Mouse (Mus musculus) thymus, adult 2 months (tissue): ENCODE data around the gene Dusp1.

Experiments
- CTCF ChIP-seq: fragments of 200-500 bp; IDR thresholded peaks from 2 replicates; pipeline ENCODE4 v1.5.1; 2012; ENCODE audit warnings: mild to moderate bottlenecking, control low read depth, low read length, moderate library complexity, borderline replicate concordance; ENCODE audit not compliant: control insufficient read depth, poor library complexity, insufficient read depth; ENCODE audit errors: extremely low read depth
- POLR2A ChIP-seq: fragments of 200-500 bp; IDR thresholded peaks from 2 replicates; pipeline ENCODE4 v1.6.1; 2012; ENCODE audit warnings: mild to moderate bottlenecking, low read length, control low read depth, moderate library complexity; ENCODE audit not compliant: control insufficient read depth, poor library complexity, insufficient read depth; ENCODE audit errors: extremely low read depth

- TF ChIP-seq POLR2A (no peak), CTCF (no peak)
Observed at GRCm38 (mm10) chr17:26490910-26491309, 71.0 kb downstream of the Dusp1 start.
